Mouse (Mus musculus) erythroblast, embryonic 14.5 days (primary cell): ENCODE data around the gene Megf11.

ENCODE experiments used
- GATA1 ChIP-seq: IDR thresholded peaks from 2 replicates; pipeline ENCODE4 v1.6.1; 2012; ENCODE audit warnings: low read length, inconsistent platforms, mixed read lengths
- TAL1 ChIP-seq: IDR thresholded peaks from 3 replicates; pipeline ENCODE4 v1.6.1; 2012; ENCODE audit warnings: low read length, inconsistent platforms, mixed read lengths

DNA sequence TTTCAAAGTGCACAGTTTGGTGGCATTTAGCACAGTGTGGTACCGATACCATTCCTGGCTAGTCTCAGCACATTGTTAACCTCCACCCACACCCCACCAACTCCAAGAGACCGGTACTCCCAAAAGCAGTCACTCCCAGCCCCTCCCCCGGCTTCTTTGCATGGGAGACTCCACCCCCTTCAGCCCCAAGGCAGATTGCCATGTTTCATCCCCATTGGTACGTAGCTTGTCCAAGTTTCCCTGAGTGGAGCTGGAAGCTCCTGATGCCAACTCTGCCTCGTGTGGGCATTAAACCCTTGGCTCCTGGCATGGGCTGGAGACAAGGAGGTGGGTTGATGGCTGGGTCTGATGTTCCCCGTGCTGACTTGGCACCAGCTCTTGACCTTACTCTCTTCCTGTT lies 129.4 kb downstream of the Megf11 start:
- TF ChIP-seq GATA1 (no peak), TAL1 (no peak)
